Mouse (Mus musculus): ENCODE data around the gene Stk32c. TPM values are rescaled to one million over a fixed set of nuclear protein-coding genes. Genes with fewer than 3 reads are reported as not detected.

Gene Stk32c
- polyA plus RNA-seq, 1 experiment from 2014 or later = 0.66 TPM

- peaks cover 15% of the 10 kb centered on the region for H3K4me1 ChIP-seq
Measured at GRCm38 (mm10) chr7:139156341-139157058, 56.6 kb downstream of the Stk32c start.

GRCm38 (mm10) chr7:139152927-139153326 is 60.2 kb downstream of the Stk32c start:
- Histone ChIP-seq H3K4me1 (peaks cover 27% of the 10 kb centered on the region), H3K4me3 (no peak overlapping the region), H3K4me2 (replicated peaks) (no peak overlapping the region), H3K36me3 (no peaks in the 10 kb centered on the region), H3K27me3 (peaks cover 29% of the 10 kb centered on the region), H3K9ac (replicated peaks) (no peak overlapping the region), H3K27ac (replicated peaks) (no peak overlapping the region), H3K9me3 (no peaks in the 10 kb centered on the region)
- WGBS = 81% methylated on average over 7 of the region's 7 CpGs
- ATAC-seq (ENCODE audit: low FRiP score, low read depth) = no peak

More at GRCm38 (mm10) chr7:139156341-139157058, 56.6 kb downstream of the Stk32c start:
- Histone ChIP-seq H3K4me2 (replicated peaks) (no peak overlapping the region), H3K27ac (replicated peaks) (no peak overlapping the region), H3K4me3 (no peak overlapping the region), H3K27me3 (peaks cover 12% of the 10 kb centered on the region), H3K9ac (replicated peaks) (no peak overlapping the region), H3K9me3 (no peaks in the 10 kb centered on the region), H3K36me3 (no peaks in the 10 kb centered on the region)
- WGBS = 64% methylated on average over 10 of the region's 10 CpGs
- no peak for ATAC-seq (ENCODE audit: low FRiP score, low read depth)

GRCm38 (mm10) chr7:139151116-139151515 is 62.0 kb downstream of the Stk32c start:
- H3K9me3 ChIP-seq = no peaks in the 10 kb centered on the region
- no peaks in the 10 kb centered on the region for H3K36me3 ChIP-seq
- peak overlapping the region; percentile 15; the same call in 1 of the 2 replicates for H3K9ac ChIP-seq (replicated peaks)
- H3K4me3 ChIP-seq = no peak overlapping the region
- WGBS = 34% methylated on average over 10 of the region's 10 CpGs
- peaks cover 33% of the 10 kb centered on the region for H3K4me1 ChIP-seq
- peaks cover 29% of the 10 kb centered on the region for H3K27me3 ChIP-seq
- peak; percentile 89 for ATAC-seq (ENCODE audit: low FRiP score, low read depth)
- peak overlapping the region; percentile 44; the same call in 1 of the 2 replicates for H3K27ac ChIP-seq (replicated peaks)
- peak overlapping the region; percentile 13 for H3K4me2 ChIP-seq (replicated peaks)

- no peak overlapping the region for H3K9ac ChIP-seq (replicated peaks)
- WGBS = 47% methylated on average over 6 of the region's 7 CpGs
- H3K4me1 ChIP-seq = peaks cover 39% of the 10 kb centered on the region
- H3K9me3 ChIP-seq = no peaks in the 10 kb centered on the region
- no peak overlapping the region for H3K4me2 ChIP-seq (replicated peaks)
- H3K4me3 ChIP-seq = no peak overlapping the region
- peaks cover 29% of the 10 kb centered on the region for H3K27me3 ChIP-seq
- no peak overlapping the region for H3K27ac ChIP-seq (replicated peaks)
- ATAC-seq (ENCODE audit: low FRiP score, low read depth) = no peak
- H3K36me3 ChIP-seq = no peaks in the 10 kb centered on the region
Measured at GRCm38 (mm10) chr7:139149373-139149772, 63.7 kb downstream of the Stk32c start.

GRCm38 (mm10) chr7:139147360-139147759 is 65.7 kb downstream of the Stk32c start:
- Histone ChIP-seq H3K4me1 (peaks cover 39% of the 10 kb centered on the region), H3K4me3 (no peak overlapping the region), H3K27ac (replicated peaks) (peak overlapping the region; percentile 43), H3K9ac (replicated peaks) (no peak overlapping the region), H3K9me3 (no peaks in the 10 kb centered on the region), H3K27me3 (peaks cover 21% of the 10 kb centered on the region), H3K4me2 (replicated peaks) (no peak overlapping the region), H3K36me3 (no peaks in the 10 kb centered on the region)
- WGBS = 62% methylated on average over 4 of the region's 4 CpGs
- ATAC-seq (ENCODE audit: low FRiP score, low read depth) = no peak

GRCm38 (mm10) chr7:139145891-139146290 is 67.2 kb downstream of the Stk32c start:
- peaks cover 37% of the 10 kb centered on the region for H3K4me1 ChIP-seq
- H3K4me2 ChIP-seq (replicated peaks) = no peak overlapping the region
- H3K4me3 ChIP-seq = no peak overlapping the region
- no peaks in the 10 kb centered on the region for H3K36me3 ChIP-seq
- peaks cover 30% of the 10 kb centered on the region for H3K27me3 ChIP-seq
- no peak for ATAC-seq (ENCODE audit: low FRiP score, low read depth)
- H3K9ac ChIP-seq (replicated peaks) = no peak overlapping the region
- H3K27ac ChIP-seq (replicated peaks) = no peak overlapping the region
- H3K9me3 ChIP-seq = no peaks in the 10 kb centered on the region
- WGBS = 31% methylated on average over 7 of the region's 7 CpGs

GRCm38 (mm10) chr7:139143785-139144184 is 69.3 kb downstream of the Stk32c start:
- Histone ChIP-seq H3K9ac (replicated peaks) (no peak overlapping the region), H3K27ac (replicated peaks) (no peak overlapping the region), H3K9me3 (no peaks in the 10 kb centered on the region), H3K4me2 (replicated peaks) (no peak overlapping the region), H3K27me3 (peaks cover 23% of the 10 kb centered on the region), H3K36me3 (no peaks in the 10 kb centered on the region), H3K4me1 (peaks cover 43% of the 10 kb centered on the region), H3K4me3 (no peak overlapping the region)
- WGBS = 73% methylated on average over 1 of the region's 1 CpGs
- no peak for ATAC-seq (ENCODE audit: low FRiP score, low read depth)

GRCm38 (mm10) chr7:139139921-139140461 is 73.1 kb downstream of the Stk32c start:
- no peaks in the 10 kb centered on the region for H3K9me3 ChIP-seq
- H3K4me2 ChIP-seq (replicated peaks) = peak overlapping the region; percentile 28
- H3K4me1 ChIP-seq = peaks cover 45% of the 10 kb centered on the region
- WGBS = under 1% methylated on average over 11 of the region's 11 CpGs
- H3K27ac ChIP-seq (replicated peaks) = peak overlapping the region; percentile 75
- H3K4me3 ChIP-seq = no peak overlapping the region
- no peaks in the 10 kb centered on the region for H3K36me3 ChIP-seq
- H3K9ac ChIP-seq (replicated peaks) = 0 out of 2 replicates have a peak overlapping the region, but pooled peaks have one; percentile 20
- H3K27me3 ChIP-seq = peaks cover 31% of the 10 kb centered on the region
- peak; percentile 91 for ATAC-seq (ENCODE audit: low FRiP score, low read depth)

GRCm38 (mm10) chr7:139136906-139137491 is 76.1 kb downstream of the Stk32c start:
- Histone ChIP-seq H3K36me3 (no peaks in the 10 kb centered on the region), H3K27me3 (peaks cover 29% of the 10 kb centered on the region), H3K9ac (replicated peaks) (no peak overlapping the region), H3K4me1 (peaks cover 46% of the 10 kb centered on the region), H3K27ac (replicated peaks) (no peak overlapping the region), H3K4me2 (replicated peaks) (no peak overlapping the region), H3K4me3 (no peak overlapping the region), H3K9me3 (no peaks in the 10 kb centered on the region)
- no peak for ATAC-seq (ENCODE audit: low FRiP score, low read depth)
- 73% methylated on average over 5 of the region's 5 CpGs for WGBS

- Histone ChIP-seq H3K4me1 (peaks cover 46% of the 10 kb centered on the region), H3K27me3 (peaks cover 22% of the 10 kb centered on the region; the same call in 1 of the 2 replicates), H3K4me2 (replicated peaks) (no peak overlapping the region), H3K9ac (replicated peaks) (no peak overlapping the region), H3K9me3 (no peaks in the 10 kb centered on the region), H3K4me3 (no peak overlapping the region), H3K27ac (replicated peaks) (no peak overlapping the region), H3K36me3 (no peaks in the 10 kb centered on the region)
- no peak for ATAC-seq (ENCODE audit: low FRiP score, low read depth)
- 87% methylated on average over 5 of the region's 5 CpGs for whole genome bisulfite sequencing
Measured at GRCm38 (mm10) chr7:139135236-139135635, 77.9 kb downstream of the Stk32c start.

GRCm38 (mm10) chr7:139133446-139133845 is 79.7 kb downstream of the Stk32c start:
- no peak for ATAC-seq (ENCODE audit: low FRiP score, low read depth)
- H3K4me2 ChIP-seq (replicated peaks) = no peak overlapping the region
- WGBS = 81% methylated on average over 3 of the region's 3 CpGs

GRCm38 (mm10) chr7:139131538-139131937 is 81.6 kb downstream of the Stk32c start:
- WGBS = 67% methylated on average over 8 of the region's 8 CpGs
- Histone ChIP-seq H3K9ac (replicated peaks) (no peak overlapping the region), H3K4me1 (peaks cover 26% of the 10 kb centered on the region), H3K4me3 (no peak overlapping the region), H3K36me3 (no peaks in the 10 kb centered on the region), H3K27me3 (peaks cover 12% of the 10 kb centered on the region; the same call in 1 of the 2 replicates), H3K9me3 (no peaks in the 10 kb centered on the region), H3K4me2 (replicated peaks) (no peak overlapping the region), H3K27ac (replicated peaks) (no peak overlapping the region)
- no peak for ATAC-seq (ENCODE audit: low FRiP score, low read depth)

More at GRCm38 (mm10) chr7:139133446-139133845, 79.7 kb downstream of the Stk32c start:
- Histone ChIP-seq H3K27me3 (peaks cover 21% of the 10 kb centered on the region; the same call in 1 of the 2 replicates), H3K36me3 (no peaks in the 10 kb centered on the region), H3K9me3 (no peaks in the 10 kb centered on the region), H3K4me1 (peaks cover 37% of the 10 kb centered on the region), H3K27ac (replicated peaks) (no peak overlapping the region), H3K4me3 (no peak overlapping the region), H3K9ac (replicated peaks) (no peak overlapping the region)
